Mouse (Mus musculus) v-Abl transformed pro-B cells (cell line): ENCODE measurements around the gene Adh6b.
"Not testable (repeated sequence)": the region's sequence is repeated elsewhere in the genome, so short reads cannot be mapped to it uniquely, and the experiment has no call there.

Source experiments
- in situ Hi-C, 2 experiments: fragments of 400-800 bp; cut with MboI; formaldehyde crosslinking; loops; one replicate each; pipeline ENCODE4 v1.15.1; 2025; ENCODE audit not compliant: unreplicated experiment in 2 of 2

Gene Adh6b

GRCm38 (mm10) chr3:138358856-138359255 lies 17.3 kb downstream of the Adh6b start:
- in situ Hi-C loops: no loop called here

GRCm38 (mm10) chr3:138360721-138361120 lies 19.1 kb downstream of the Adh6b start:
- in situ Hi-C loops: no loop called here

GRCm38 (mm10) chr3:138362920-138363319 lies 21.3 kb downstream of the Adh6b start:
- in situ Hi-C loops: no loop called here

GRCm38 (mm10) chr3:138366181-138366580 lies 24.6 kb downstream of the Adh6b start:
- in situ Hi-C loops: no loop called here

GRCm38 (mm10) chr3:138369546-138369945 lies 28.0 kb downstream of the Adh6b start:
- in situ Hi-C loops: no loop called here

- in situ Hi-C loops: not testable (repeated sequence)
Measured at GRCm38 (mm10) chr3:138370289-138370688, 28.7 kb downstream of the Adh6b start.

- in situ Hi-C loops: no loop called here
Measured at GRCm38 (mm10) chr3:138373920-138374319, 32.3 kb downstream of the Adh6b start.

- in situ Hi-C loops: no loop called here
Measured at GRCm38 (mm10) chr3:138375148-138375547, 33.6 kb downstream of the Adh6b start.

GRCm38 (mm10) chr3:138381133-138381532 lies 39.6 kb downstream of the Adh6b start:
- in situ Hi-C loops: no loop called here

- in situ Hi-C loops: no loop called here
Measured at GRCm38 (mm10) chr3:138387155-138387554, 45.6 kb downstream of the Adh6b start.

GRCm38 (mm10) chr3:138404872-138405271 lies 63.3 kb downstream of the Adh6b start:
- in situ Hi-C loops: loop anchor here in 1 of 2 experiments (25.0 kb wide), 1 partner anchor 618 kb away; no protein-coding TSS in a partner anchor

- in situ Hi-C loops: loop anchor here in 1 of 2 experiments (25.0 kb wide), 1 partner anchor 618 kb away; no protein-coding TSS in a partner anchor
Measured at GRCm38 (mm10) chr3:138405341-138405740, 63.8 kb downstream of the Adh6b start.

GRCm38 (mm10) chr3:138405840-138406239 lies 64.3 kb downstream of the Adh6b start:
- in situ Hi-C loops: loop anchor here in 1 of 2 experiments (25.0 kb wide), 1 partner anchor 619 kb away; no protein-coding TSS in a partner anchor

- in situ Hi-C loops: loop anchor here in 1 of 2 experiments (25.0 kb wide), 1 partner anchor 621 kb away; no protein-coding TSS in a partner anchor
Measured at GRCm38 (mm10) chr3:138407920-138408319, 66.3 kb downstream of the Adh6b start.
